Mouse (Mus musculus) cortical plate, adult 2 months (tissue): Measurements from ENCODE around the gene Fsd2. TPM values are rescaled to one million over a fixed set of nuclear protein-coding genes. Genes with fewer than 3 reads are reported as not detected.

Experiments used
- H3K27ac ChIP-seq: fragments of 200-500 bp; 2 replicates; pipeline ENCODE4 v1.5.1; 2012; ENCODE audit warnings: low read length, control low read depth, inconsistent platforms; ENCODE audit not compliant: insufficient read depth
- H3K4me1 ChIP-seq: fragments of 200-500 bp; 2 replicates; pipeline ENCODE4 v1.6.1; 2011; ENCODE audit warnings: low read length; ENCODE audit not compliant: control insufficient read depth, insufficient read depth
- H3K4me3 ChIP-seq: fragments of 200-500 bp; 2 replicates; pipeline ENCODE4 v1.5.1; 2011; ENCODE audit warnings: mild to moderate bottlenecking, low read length, control low read depth; ENCODE audit not compliant: insufficient read depth
- CTCF ChIP-seq: fragments of 200-500 bp; IDR thresholded peaks from 2 replicates; pipeline ENCODE4 v1.5.1; 2011; ENCODE audit warnings: mild to moderate bottlenecking, control low read depth, low read length; ENCODE audit not compliant: insufficient read depth; ENCODE audit errors: extremely low read depth
- POLR2A ChIP-seq: fragments of 200-500 bp; IDR thresholded peaks from 2 replicates; pipeline ENCODE4 v1.6.1; 2011; ENCODE audit warnings: mild to moderate bottlenecking, low read length, control low read depth; ENCODE audit not compliant: insufficient read depth; ENCODE audit errors: extremely low read depth
- polyA plus RNA-seq: library from polyadenylated mRNA; depleted of rRNA; stranded (reverse); fragments of >200 nt; gene quantifications from 2 replicates; pipeline ENCODE4 v1.2.3, GENCODE M21; 2012; rRNA removed

The Fsd2 gene
- polyA plus RNA-seq, 1 experiment = 0.13 TPM

GRCm38 (mm10) chr7:81492628-81493027, 74.1 kb downstream of the Fsd2 start:
- H3K27ac ChIP-seq = no peak overlapping the region
- H3K4me1 ChIP-seq = peaks cover 4% of the 10 kb centered on the region; the same call in 1 of the 2 replicates
- peak overlapping the region; percentile 65 for H3K4me3 ChIP-seq
- no peak for TF ChIP-seq POLR2A
- no peak for TF ChIP-seq CTCF

GRCm38 (mm10) chr7:81489649-81490048, 77.1 kb downstream of the Fsd2 start:
- peaks cover 4% of the 10 kb centered on the region; the same call in 1 of the 2 replicates for H3K4me1 ChIP-seq
- no peak overlapping the region for H3K27ac ChIP-seq
- TF ChIP-seq CTCF (no peak), POLR2A (no peak)
- H3K4me3 ChIP-seq = no peak overlapping the region

Other genes starting within 250 kb of the Fsd2 start
- 862 and 880 TPM in 2 replicates for gene Rps17, start 221.7 kb downstream of the Fsd2 start, polyA plus RNA-seq
- gene Cpeb1, start 111.5 kb downstream of the Fsd2 start, polyA plus RNA-seq = 128 and 152 TPM in 2 replicates
- gene Ap3b2, start 73.0 kb downstream of the Fsd2 start, polyA plus RNA-seq = 154 and 172 TPM in 2 replicates
- gene BC048679, start 68.7 kb downstream of the Fsd2 start, polyA plus RNA-seq = not detected in 2 replicates
- gene Whamm, start 4.3 kb upstream of the Fsd2 start, polyA plus RNA-seq = 19.9 and 22.3 TPM in 2 replicates
- gene Homer2, start 140.6 kb upstream of the Fsd2 start, polyA plus RNA-seq = 30.8 and 34.6 TPM in 2 replicates
- 80.4 and 87.9 TPM in 2 replicates for gene Ramac, start 196.0 kb upstream of the Fsd2 start, polyA plus RNA-seq
- gene 3110040N11Rik, start 222.5 kb upstream of the Fsd2 start, polyA plus RNA-seq = 30.9 and 35.0 TPM in 2 replicates